Mouse (Mus musculus) embryo, embryonic 11.5 days (tissue): Measurements from ENCODE around the gene Pde4d.

ENCODE experiments used
- DNase-seq: peaks from one replicate; pipeline ENCODE4 v3.0.0-alpha.2; 2012; ENCODE audit warnings: low read depth, low spot score

The Pde4d gene

GRCm38 (mm10) chr13:109556853-109557252 is 1107.1 kb downstream of the Pde4d start:
- no peak for DNase-seq

GRCm38 (mm10) chr13:109558341-109559257 is 1108.9 kb downstream of the Pde4d start:
- no peak for DNase-seq

GRCm38 (mm10) chr13:109560261-109560660 is 1110.5 kb downstream of the Pde4d start:
- no peak for DNase-seq

GRCm38 (mm10) chr13:109568638-109569468 is 1119.1 kb downstream of the Pde4d start:
- DNase-seq: no peak

- DNase-seq: no peak
These were observed 1119.7 kb downstream of the Pde4d start for GRCm38 (mm10) chr13:109569491-109569890.

- no peak for DNase-seq
These were observed 1127.0 kb downstream of the Pde4d start for GRCm38 (mm10) chr13:109576725-109577124.

GRCm38 (mm10) chr13:109577454-109577853 is 1127.7 kb downstream of the Pde4d start:
- DNase-seq: no peak

- DNase-seq: no peak
These were observed 1128.2 kb downstream of the Pde4d start for GRCm38 (mm10) chr13:109577901-109578300.

GRCm38 (mm10) chr13:109581284-109582070 is 1131.7 kb downstream of the Pde4d start:
- DNase-seq: no peak

- no peak for DNase-seq
These were observed 1140.3 kb downstream of the Pde4d start for GRCm38 (mm10) chr13:109590048-109590447.

GRCm38 (mm10) chr13:109592192-109592797 is 1142.5 kb downstream of the Pde4d start:
- no peak for DNase-seq

- DNase-seq: no peak
These were observed 1150.0 kb downstream of the Pde4d start for GRCm38 (mm10) chr13:109599711-109600110.

GRCm38 (mm10) chr13:109604017-109604416 is 1154.3 kb downstream of the Pde4d start:
- no peak for DNase-seq

- no peak for DNase-seq
These were observed 1155.4 kb downstream of the Pde4d start for GRCm38 (mm10) chr13:109605140-109605539.

GRCm38 (mm10) chr13:109609106-109609804 is 1159.5 kb downstream of the Pde4d start:
- DNase-seq: no peak

GRCm38 (mm10) chr13:109609805-109610187 is 1160.0 kb downstream of the Pde4d start:
- peak; percentile 57 for DNase-seq

GRCm38 (mm10) chr13:109610772-109611171 is 1161.0 kb downstream of the Pde4d start:
- DNase-seq: no peak

GRCm38 (mm10) chr13:109615213-109615784 is 1165.6 kb downstream of the Pde4d start:
- no peak for DNase-seq

GRCm38 (mm10) chr13:109615785-109616281 is 1166.1 kb downstream of the Pde4d start:
- peak; percentile 23 for DNase-seq

- DNase-seq: no peak
These were observed 1169.5 kb downstream of the Pde4d start for GRCm38 (mm10) chr13:109619158-109619657.
